Mouse (Mus musculus): ENCODE results near the gene Arf4.

DNA sequence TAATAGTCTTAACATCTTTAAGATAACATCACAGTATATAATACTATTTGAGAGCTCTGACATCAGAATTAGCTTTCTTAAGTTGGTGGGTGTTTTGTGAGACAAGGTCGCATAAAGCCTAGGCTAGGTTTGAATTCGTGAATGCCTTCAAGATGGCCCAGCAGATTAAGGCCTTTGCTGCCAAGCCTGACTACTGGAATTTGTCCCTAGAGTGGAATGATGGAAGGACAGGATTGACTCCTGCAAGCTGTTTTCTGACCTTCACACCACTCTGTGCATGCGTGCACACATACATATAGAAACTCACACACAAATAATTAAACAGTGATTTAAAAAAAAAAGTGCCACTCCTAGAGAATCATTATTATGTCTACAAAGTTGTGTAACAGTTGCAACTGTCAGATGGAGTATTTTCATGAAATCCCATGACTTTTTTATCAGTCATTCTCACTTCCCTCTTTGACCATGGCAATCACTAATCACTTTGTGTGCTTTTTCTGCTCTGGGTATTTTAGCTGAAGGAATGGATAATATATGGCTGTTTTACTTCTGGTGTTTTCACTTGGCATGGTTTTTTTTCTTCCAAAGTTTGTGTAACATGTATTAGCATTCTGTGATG, 5.2 kb downstream of the Arf4 start:
- no peak for TF ChIP-seq CTCF (IDR thresholded peaks at IDR 0.05; ENCODE audit: insufficient read depth, low read length)
- TF ChIP-seq POLR2A (IDR thresholded peaks at IDR 0.05; ENCODE audit: borderline replicate concordance, extremely low read depth, low read depth, low read length) = no peak
